Mouse (Mus musculus) retina, postnatal 7 days (tissue): Measurements from ENCODE around the gene Map9.
"Not testable (repeated sequence)": the region's sequence is repeated elsewhere in the genome, so short reads cannot be mapped to it uniquely, and the experiment has no call there.

Source experiments
- DNase-seq: peaks from one replicate; pipeline ENCODE4 v3.0.0-alpha.2; 2012; ENCODE audit warnings: low read depth, low spot score

The Map9 gene

DNA sequence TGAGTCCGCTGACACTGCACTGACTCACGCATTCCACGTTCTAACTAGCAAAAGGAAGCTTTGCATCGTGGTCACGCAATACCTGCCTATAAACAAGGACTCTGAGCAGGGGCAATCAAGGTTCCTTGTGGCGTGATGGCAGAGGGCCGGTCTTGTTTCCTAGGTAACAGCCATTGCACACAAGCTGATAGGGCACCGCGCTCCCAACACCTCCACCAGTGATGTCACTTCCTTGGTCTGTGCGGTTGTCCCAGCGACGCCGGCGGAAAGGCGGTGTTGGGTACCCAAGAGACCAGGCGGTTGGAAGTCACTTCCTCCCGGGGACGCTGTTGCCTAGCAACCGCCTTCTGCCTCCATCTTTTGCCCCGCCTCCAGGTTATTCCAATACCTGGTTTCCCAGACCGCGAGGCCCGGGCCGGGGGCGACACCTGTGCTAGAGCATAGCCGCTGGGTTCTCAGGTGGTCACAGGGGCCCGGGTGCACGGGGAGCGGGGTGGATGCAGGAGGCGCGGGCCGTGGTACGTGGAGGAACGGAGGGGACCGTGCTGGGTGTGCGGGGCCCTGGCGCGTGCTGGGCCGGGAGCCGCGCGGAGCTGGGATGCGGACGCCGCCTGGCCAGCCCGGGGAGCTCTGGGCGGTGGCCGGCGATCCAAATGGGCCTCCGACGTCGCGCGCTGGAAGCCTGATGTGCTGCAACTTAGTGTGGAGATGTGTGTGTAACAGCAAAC lies at the start of gene Map9:
Map9 (plus strand) TSS at position 248 of the 728 bp plus-strand sequence.
- DNase-seq = peak; percentile 94

DNA sequence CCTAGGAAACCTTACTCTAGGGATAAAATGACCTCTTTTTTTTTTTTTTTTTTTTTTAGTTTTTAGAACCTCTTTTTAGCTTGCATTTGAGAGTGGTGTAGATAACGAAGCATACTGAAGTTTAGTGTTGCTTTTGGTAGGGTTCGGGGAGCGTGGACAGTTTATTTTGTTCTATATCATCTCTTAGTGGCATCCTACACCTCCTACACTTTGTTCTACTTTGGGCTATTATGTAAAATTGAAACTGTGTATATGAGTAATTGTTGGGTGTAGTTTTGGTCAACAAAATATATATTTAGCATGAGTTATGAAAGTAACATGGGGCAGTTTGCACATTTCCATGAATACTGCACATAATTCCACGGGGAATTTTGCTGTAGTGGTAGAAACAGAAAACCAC lies 42.1 kb upstream of the Map9 start:
- DNase-seq = no peak

DNA sequence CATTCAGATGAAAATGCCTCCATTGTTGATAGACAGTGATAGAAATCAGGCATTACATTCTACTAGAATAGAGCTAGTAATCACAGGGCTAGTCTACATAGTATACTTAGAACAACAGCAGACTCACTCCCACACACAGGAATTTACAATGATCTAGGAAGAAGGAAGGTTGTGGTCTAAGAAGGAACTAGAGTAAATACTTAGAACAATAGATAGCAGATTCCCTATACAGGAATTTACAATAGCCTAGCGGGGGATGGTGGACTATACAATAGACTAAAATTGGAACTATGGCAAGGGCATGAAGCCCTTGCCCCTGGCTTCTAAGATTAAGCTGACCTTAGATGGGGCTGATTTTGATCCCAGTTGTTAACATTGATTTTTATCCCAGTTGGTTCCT lies 31.1 kb upstream of the Map9 start:
- not testable (repeated sequence) for DNase-seq

DNA sequence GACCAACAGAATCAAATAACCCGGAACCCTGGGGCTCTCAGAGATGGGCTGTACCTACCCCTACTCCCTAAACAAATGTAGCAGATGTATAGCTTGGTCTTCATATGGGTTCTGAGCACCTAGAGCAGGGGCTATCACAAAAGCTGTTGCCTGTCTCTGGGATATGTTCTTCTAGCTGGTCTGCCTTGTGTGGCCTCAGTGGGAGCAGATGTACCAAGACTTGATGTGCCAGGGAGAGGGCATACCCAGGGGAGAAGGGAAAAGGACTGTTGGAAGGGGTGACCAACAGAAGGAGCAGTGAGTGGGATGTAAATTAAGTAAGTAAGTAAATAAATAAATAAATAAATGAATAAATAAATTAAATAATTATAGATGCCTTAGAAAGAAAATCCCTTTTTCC lies 25.8 kb upstream of the Map9 start:
- DNase-seq = no peak

DNA sequence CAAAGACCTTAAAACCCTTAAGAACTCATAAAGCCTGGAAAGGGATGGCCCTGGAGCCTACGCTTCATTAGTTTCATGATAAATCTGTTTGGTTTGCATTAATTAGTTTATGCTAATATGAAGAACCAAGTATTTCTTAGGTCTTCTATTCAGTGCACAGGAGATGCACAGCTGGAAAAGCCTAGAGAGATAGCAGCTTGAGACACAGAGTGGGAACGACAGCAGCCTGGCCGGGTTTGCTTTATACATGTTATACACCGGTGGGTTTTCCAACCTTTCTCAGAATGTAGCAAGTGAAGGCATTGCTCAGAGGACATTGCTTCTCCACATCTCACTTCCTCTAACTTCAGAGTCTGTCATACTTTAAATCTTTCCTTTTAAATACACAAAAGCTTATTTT lies 25.3 kb upstream of the Map9 start:
- DNase-seq = no peak

DNA sequence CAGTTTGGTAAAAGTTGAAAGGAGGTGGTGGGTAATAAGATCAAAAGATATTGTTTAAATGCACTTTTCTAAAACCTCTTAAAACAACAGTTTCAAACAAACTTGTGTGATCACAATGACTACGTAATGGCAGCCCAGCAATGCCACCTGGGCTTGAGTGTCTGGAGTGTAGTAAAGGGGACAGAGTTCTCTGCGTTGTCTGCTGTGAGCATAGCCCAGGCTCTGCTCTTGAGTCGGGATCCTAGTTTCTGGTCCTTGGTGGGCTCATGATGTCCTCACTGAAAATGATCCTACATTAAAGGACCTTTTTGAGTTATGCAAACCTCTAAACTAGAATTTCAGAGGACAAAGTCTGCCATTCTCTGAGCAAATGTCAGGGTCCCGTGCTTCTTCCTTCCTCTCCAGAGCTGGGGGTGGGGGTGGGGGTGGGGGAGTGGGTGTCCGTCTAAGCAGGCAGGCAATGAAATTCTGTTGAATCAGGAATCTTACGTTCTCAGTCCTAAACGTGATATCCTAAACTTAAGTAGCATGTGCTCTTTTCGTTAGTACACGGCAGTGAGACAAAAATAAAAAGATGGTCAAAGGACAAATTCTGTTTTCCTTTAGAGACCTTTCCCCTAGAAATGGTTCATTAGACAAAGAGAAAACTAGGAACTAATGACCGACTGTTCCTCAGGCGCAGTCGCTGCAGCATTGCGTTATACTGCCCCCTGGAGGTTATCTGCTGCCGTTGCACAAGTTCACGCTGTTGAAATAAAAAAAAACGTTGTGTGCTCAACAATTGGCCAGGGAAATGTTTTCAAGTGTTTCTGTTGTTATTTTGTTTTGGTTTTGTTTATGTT lies 24.5 kb upstream of the Map9 start:
- DNase-seq = peak; percentile 51

DNA sequence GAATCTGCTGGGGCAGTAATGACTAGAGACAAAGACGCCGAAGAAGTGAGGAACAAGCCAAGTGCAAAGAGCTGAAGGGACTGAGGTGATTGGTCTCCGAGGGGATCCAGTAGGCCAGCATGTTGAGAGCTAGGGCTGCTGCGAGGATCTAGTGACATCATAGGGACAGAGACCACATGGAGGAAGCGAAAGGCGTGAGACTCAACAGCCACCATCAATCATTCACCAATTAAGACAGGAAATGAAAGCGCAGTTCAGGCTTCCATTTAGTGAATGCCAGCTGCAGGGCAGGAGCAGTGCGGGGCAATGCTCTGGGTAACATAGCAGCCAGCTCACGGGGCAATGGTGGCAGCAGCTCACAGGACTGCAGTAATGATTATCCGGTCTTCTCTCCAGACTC lies 17.7 kb upstream of the Map9 start:
- DNase-seq = no peak

DNA sequence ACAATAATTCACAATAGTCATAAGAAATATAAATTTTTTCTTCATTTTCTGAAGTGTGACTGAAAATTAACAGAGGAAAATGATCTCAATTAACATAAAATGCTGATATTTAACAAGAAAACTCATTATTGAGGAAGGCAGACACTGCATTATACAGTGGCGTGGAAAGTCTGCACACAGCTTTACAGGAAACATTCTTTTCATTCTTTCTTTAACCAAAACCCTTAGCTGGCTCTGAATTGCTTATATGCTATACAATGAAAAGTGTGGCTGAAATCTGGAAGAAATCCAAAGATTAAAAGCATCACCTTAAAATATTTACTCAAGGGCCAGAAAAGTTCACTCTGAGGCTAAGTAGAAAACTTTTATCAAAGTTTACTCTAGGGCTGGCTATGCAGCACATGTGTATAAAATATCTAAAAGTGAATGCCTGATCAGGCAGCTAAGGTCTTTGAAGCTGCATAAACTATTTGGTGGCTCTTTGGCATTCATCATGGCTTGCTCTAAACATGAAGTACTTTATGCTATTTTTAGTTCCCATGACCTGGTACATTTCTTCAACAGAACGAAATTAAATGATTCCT lies 9.5 kb upstream of the Map9 start:
- no peak for DNase-seq

DNA sequence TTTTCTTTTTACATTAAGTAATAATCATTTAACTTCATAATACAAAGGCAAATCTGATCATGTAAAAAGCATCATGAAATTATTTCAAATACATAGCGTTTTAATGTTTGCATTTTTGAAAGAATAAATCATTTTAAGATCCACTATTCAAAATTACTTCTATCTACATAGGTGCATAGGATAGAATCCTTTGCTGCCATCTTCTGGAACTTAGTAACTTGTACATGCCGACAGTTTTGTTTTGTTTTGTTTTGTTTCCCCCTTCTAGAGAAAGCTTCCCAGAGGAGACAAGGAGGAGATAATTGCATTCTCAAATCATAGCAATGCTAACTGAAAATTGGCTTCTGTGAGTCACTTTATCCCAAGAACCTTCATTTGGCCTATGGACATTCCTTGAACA lies 7.5 kb upstream of the Map9 start:
- no peak for DNase-seq

DNA sequence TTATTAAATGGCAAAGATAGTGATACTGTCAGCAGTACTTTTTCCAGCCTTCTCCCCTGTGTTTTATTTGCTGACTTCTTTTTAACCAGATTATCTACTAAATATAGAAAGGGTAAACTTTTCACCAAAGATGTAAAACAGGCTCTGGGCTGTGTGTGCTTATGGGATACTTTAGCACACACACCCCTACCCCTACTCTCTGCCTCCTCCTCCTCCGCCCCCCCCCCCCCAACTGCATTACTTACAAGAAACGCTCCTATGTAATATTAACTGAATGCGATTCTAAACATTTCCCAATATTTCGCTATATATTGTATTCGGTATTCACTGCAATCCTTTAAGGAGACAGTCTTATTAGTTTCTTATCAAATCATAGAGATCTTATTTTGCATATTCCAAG lies 504 bp upstream of the Map9 start:
- no peak for DNase-seq

DNA sequence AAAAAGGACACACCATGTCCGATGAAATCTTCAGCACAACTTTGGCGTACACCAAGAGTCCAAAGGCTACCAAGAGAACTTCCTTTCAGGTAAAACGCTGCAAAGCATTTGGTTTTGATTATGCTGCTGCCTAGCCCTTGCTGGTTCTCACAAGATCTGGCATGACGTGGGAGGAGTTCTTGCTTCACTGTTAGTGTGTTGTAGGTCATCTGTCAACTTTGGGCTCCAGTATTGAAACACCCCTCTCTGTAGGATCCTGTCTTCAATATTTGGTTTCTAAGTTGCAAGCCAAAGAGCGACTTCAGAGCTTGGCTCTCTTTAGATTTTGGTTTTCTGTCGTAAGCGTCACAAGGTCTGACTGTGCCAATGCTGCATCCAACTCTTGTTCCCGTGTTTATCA lies 1.2 kb downstream of the Map9 start:
- no peak for DNase-seq

DNA sequence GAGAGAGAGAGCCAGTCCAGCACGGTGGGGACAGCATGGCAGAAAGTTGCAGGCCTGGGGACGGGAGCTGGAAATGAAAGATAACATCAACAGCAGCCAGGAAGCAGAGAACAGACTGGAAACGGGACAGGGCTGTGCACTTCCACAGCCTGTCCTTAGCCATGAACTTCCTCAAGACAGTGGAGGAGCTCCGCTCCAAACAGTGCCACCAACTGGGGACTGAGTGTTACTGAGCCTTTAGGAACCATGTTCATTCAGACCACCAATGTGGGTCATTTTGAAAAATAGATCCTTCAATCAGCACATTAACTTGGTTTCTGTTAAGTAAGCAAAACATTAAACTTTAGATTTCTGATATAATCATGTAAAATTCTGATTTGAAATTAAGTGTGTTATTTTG lies 4.6 kb downstream of the Map9 start:
- peak; percentile 16 for DNase-seq

DNA sequence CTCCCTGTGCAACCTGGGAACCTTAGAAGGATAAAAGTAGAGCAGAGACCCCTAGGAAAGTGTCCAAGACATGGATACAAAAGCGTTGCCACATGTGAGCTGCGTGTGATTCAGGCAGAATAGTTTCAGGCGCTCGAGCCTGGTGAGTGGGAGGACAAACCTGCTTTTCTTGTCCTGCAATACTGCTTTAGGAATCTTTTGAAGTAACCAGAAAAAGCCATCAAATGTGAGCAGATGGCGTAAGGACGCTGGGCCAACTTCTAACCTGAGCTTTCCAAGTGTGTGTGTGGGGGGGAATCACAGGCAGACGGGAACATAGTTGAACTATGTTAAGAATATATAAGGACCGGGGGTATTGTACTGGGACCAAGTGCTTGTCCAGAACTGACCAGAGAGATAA lies 6.7 kb downstream of the Map9 start:
- DNase-seq = no peak

DNA sequence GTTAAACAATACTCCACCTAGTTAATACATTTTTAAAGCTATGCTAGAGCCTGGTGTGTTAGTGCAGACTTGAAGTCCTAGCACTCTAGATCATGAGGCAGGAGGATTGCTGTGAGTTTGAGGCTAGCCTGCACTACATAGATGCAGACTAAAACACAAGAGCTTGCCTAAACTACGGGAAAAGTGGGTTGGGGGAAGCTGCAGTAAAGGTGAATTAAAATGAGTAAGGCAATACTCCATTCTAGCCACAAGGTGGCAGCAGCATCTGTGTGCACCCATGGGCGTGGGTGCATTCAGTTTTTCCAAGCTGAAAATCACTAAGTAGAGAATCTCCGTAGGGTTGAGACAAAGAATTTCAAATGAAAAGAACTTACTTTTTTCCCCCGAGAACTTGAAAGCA lies 7.1 kb downstream of the Map9 start:
- DNase-seq = peak; percentile 28

DNA sequence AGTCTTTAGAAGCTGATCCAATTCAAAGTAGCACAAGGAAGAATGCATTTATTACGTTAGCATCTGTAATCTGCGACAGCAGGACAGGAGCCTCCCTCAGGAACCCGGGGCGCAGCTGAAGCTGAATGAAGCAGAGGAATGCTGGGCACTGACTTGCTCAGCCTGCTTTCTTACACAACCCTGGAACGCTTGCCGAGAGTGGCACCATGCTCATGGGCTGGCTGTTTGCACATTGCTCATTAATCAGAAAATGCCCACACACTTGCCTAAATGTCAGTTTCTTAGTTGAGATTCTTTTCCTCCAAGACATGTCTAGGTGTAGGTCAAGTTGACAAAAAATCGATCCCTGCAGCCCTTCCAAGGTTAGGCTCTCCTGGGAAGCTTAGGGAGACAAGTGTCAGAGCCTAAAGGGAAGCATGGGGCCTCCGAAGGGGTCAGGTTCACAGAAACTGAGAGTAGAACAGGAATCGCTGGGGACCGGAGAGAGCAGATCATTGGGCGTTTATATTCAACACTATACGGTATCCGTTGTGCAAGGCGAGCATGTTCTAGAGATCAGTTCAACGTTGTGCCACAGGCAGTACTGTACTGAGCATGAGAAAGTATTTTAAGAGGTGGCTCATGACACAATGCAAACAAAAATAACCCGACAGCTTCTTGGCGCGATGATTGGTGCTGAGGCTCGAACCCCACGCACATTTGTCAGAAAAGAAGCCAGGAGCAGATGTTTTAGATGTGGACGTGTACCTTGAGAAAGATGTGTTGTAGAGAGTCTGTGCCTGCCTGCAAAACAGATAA lies 11.4 kb downstream of the Map9 start:
- no peak for DNase-seq

DNA sequence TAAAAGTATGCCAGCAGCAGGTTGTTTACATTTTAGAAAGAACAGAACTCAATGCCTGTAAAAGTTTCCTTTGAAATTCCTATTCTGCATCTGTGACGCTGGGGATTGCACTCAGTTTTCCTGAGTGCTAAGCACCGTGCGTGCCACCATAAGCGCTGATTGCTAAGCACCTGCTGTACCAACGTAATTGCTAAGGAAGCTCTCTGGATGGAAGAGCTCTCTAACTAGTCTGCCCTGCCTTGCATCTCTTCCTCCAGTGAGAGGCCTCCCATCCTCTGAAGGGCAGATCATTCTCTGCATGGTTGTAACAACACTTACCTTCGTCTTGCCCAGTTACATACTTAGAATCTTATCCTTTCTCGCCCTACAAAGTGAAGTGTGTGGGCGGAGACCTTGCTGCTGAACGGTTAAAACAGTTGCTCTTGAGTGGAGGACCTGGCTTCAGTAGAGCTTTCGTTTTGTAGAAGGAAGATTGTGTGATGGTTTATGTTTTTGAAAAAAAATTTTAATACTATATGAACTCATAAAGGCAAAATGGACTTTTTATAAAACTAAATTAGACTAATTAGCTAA lies 12.7 kb downstream of the Map9 start:
- DNase-seq = no peak

DNA sequence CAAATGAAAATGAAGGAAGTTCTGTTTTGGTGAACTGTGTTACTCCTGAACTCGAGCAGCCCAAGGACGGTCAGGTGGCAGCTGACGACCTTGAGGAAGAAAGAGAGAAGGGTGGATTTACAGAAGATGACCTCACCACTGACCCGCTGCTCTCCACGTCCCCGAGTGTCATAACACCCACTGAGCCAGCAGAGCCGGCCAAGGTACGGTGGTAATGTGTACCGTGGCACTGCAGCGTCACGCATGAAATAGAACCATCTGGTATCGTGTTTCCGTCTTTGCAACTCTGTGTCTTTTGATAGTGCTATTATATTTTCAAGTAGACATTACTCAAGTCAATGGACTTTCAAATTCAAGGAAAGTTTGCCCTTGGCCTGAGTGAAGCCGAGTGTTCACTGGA lies 19.1 kb downstream of the Map9 start:
- no peak for DNase-seq

DNA sequence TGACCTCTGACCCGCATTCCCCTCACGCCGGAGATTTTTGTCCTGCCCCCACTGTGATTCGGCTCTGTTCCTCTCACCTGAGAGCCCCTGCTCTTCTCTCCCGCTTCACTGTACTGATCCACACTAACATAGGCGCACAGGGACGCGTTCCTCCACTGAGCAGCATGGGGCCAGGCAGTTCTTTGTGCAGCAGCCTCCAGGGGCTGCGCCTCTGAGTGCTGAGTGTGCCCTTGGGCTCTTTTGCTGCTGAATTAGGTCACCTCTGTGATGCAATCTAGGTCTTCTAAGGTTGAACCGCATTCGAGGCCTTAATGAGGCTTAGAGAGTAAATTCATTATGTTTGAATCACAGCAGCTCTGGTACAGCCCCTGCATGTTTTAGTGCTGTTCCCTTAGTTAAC lies 24.5 kb downstream of the Map9 start:
- no peak for DNase-seq

DNA sequence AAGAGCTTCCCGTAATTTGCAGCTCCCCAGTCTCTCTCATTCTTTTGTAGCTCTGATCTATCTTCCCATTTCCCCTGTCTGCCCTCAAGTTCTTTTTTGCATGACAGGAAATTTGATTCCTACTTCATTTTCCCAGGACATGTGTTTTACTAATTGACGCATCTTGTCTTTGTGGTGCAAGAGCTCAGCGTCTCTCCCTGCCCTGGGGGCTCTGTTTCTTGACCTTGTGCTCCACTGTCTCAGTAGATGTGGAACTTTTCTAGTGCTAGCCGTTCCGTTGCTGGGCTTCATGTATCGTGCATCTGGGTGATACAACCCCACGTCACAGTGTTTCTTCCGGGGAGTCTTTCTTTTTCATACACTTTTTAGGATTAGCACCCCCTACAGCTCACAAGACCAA lies 27.2 kb downstream of the Map9 start:
- DNase-seq = no peak

DNA sequence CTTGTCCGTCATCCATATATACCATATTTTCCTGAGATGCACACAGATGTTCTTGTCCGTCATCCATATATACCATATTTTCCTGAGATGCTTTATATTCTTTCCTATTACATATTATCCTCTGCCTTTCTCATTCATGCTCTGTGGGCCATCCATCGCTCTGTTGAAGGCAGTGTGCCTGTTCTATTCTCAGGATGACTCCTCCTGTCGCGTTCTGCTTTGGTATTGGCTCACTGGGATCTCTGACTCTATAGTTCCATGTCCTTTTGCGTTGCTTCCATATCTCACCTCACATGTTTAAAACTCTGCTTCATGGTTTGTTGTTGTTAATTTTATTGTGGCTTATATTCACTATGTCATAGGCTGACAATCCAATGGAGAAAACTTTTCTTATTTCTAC lies 48.0 kb downstream of the Map9 start:
- no peak for DNase-seq

DNA sequence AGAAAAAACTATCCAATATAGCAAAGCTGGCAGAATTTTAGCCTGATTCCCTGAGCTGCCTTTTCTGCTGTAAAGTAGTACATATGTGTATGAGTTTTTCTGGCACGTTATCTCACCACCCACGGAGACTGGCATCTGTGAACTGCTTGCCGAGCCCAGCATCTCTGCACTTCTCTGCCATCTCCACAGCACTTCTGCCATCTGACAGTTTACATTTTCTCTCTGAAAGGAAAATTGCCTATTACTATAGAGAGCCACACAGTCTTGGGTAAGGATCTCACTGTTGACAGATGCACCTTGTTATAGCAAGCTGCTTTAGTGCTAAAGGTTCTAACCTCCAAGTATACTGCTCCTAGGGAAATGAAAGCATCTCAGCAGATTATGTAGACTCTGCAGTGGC lies 48.5 kb downstream of the Map9 start:
- no peak for DNase-seq

DNA sequence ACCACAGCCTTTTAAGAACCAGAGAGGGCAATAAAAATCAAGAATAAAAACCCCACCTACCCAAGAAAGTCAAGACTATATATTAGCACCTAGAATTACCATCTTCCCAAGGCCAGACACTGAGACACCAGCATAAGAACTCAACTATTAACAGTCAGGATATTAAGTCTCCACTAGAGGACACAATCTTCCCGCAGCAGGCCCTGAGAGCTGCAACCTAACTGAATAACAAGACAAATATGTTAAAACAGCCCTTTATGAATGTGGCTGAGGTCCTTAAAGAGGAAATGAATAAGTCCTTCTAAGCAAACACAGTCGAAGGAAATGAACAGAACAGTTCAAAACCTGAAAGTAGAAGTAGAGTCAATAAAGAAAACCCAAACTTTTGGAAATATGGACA lies 49.6 kb downstream of the Map9 start:
- DNase-seq = no peak
